Mouse (Mus musculus): ENCODE data around the gene Nme1.
"Not testable (repeated sequence)": the region's sequence is repeated elsewhere in the genome, so short reads cannot be mapped to it uniquely, and the experiment has no call there.

Nme1 gene

DNA sequence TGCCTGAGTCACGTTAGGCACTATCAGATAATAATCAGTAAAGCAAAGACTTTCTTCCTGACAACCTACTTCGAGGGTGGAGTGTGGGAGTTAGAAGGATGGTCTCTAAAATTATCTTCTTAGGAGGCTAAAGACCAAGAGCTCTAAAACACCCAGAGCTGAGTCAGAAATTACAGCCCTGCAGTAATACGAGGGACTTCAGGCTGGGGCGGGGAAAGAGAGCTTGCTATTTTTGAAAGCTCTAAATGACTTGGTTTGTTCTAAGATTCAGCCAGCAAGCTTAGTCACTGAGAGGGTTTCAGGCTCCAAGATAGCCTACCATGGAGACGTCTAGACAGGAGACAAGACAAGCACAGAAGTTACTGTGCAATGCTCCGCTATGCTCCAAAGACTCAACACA is 2.9 kb downstream of the Nme1 start:
- DNase-seq (ENCODE audit: low spot score in 2 of 2): no peak

DNA sequence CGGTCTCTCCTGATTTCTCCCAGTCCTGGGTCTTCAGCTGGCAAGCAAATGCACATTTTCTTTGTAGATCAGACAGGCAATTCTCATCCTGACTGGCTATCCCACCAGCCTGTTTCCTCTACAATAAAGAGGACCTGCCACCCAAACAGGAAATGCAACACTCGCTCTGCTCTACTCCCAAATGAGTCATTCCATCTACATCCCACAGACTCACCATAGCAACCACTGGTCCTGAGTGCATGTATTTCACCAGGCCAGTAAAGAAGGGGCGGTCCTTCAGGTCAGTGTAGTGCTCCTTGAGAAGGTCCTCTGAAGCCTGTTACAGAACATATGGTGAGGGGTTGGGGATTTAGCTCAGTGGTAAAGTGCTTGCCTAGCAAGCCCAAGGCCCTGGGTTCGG is 5.3 kb downstream of the Nme1 start:
- DNase-seq (ENCODE audit: low spot score in 2 of 2): no peak

DNA sequence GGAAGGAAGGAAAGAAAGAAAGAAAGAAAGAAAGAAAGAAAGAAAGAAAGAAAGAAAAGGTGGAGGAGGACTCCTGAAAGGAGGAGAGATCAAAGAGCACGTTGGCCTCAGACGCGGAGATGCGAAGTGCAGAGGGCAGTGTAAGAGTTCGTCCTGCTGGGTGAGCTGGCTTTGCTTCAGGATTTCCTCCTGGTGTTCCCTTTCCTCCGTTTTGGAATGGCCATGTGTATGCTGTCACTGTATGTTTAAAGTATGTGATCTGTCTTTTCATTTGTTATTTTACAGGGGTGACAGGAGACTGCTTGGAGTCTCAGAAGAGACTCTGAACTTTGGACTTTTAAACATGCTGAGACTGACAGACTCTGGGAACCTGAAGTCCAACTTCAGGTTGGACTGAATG is 6.8 kb downstream of the Nme1 start:
- no peak for DNase-seq (ENCODE audit: low spot score in 2 of 2)

DNA sequence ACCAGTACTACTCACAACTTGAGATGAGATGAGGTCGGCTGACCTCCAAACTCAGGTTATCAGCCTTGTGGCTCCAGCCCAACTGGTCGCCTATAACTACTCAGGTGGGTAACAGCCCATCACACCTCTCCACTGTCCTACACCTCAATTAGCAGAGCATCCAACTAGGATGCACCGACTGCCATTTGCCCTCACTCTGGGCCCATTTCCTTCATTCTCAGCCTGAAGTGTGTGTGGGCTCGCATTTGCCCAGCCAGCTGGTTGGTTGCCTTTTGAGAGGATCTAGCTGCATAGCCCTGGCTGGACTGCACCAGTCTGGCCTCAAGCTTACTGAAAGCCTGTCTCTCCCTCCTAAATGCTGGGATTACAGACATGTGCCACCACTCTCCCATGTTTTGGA is 10.6 kb downstream of the Nme1 start:
- no peak for DNase-seq (ENCODE audit: low spot score in 2 of 2)

DNA sequence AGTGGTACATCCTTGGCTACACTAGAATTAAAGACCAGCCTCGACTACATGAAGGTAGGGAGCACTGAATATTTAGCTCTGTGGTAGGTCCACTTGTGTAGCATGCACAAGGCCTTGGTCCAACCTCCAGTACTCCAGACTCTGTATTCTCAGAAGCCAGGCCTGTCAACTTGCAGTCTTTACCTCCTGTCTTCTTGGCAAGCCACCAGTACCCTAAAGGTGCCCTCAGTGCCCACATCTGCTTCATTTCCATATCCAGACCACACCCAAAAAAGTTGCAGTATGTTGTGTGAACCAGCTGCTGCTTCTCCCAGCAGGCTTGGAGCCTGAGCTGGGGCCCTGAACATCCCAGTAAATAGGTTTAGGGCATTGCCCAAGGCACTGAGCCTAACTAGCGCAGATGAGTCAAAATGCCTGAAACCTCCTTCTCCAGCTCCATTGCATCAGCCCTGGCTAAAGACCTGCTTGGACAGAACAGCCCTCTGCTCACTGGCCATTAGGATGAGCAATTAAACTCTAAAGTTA is 11.2 kb downstream of the Nme1 start:
- DNase-seq (ENCODE audit: low spot score in 2 of 2): no peak

DNA sequence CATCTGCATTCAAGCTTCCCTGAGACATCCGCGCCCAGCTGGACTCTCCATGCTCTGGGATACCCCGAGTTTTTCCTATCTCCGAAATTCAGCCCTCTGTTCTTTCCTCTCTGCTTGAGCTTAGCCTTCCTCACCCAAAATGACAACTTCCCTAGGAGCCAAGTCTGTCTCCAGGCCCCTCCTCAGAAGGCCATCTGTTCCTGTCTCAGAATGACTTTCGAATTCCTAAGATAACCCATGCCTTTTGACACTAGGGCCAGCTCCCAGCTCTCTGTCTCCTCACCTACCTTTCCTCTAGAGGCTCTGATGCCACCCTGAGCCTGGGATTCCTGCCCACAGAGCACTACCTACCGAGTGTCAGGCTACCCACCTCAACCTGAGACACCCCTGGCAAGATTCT is 12.2 kb downstream of the Nme1 start, which contains the start of gene Nme2:
Gene Nme2 (minus strand): TSS at position 101 of the 400 bp plus-strand sequence.
- no peak for DNase-seq (ENCODE audit: low spot score in 2 of 2)

DNA sequence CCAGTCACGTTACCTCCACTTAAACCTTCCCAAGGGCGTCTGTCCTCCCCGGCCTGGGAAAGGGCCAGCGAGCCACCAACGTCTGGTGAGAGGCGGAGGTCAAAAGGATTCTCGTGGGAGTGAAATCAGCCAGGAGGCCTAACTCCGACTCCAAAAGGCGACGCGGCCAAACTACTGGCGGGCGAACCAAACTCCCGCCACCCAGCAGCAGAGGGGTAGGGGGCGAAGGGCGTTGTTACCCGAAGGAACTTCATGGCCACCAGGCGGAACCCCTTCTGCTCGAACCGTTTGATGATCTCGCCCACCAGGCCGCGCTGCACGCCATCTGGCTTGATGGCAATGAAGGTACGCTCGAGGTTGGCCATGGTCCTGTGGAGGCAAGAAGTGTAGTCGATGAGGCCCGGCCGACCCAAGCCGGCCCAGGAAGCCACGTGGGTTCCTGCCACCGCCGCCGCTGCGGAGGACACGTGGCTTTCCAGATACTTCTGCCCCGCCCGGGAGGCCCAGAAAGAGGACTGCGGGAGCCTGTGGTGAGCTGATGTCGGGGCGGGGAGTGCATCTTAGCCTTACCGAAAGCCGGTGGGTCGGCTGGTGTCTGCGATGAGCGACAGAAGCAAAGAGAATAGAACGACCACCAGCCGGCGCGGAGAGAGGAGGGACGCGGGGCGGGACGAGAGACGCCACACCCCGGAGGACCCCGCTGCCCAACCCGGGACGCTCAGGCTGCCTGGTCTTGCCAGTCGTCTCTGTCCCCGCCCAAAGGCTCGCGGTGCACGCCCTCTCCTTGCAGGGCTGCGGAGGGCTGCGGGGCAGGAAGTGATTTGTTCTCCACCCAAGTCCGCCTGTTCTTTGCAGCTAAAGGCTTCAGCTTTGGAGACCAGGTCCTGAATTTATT is 12.8 kb downstream of the Nme1 start:
- peak; percentile 85 to 92 for DNase-seq (ENCODE audit: low spot score in 2 of 2)

DNA sequence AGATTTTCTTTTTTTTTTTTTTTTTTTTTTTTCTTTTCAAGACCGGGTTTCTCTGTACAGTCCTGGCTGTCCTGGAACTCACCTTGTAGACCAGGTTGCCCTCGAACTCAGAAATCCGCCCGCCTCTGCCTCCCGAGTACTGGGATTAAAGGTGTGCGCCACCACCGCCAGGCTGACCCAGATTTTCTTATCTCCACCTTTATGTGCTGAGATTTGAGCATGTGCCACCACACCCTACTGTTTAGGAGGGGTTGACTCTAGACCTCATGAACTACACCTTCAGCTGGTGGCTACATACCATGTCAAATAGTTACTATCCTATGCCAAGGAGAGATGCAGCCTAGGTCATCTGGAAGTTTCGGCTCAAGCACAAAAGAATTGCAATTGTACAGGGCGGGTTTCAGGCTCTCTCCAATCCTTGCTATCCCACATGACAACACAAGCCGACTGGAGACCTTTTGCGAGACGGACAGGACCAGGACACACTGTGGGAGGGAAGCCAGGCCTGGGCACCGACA is 13.5 kb downstream of the Nme1 start:
- no peak for DNase-seq (ENCODE audit: low spot score in 2 of 2)

DNA sequence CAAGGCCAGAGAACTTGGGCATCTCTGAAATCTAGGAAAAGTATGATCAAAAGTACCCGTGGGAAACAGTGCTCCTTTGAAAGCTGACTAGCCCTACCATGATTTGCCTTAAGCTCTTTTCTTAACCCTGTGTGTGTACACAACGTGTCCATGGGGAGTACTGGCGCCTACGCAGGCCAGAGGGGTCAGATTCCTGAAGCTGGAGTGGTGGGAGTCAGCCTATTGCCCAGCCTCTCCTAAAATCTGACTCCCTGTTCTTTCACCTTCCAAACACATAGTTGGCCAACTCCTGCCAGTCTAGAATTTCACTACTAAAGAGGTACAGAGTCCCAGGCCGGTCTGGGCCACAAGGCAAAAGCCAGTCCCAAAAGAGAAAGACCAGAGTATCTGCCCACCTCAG is 15.9 kb downstream of the Nme1 start:
- DNase-seq (ENCODE audit: low spot score in 2 of 2): no peak

DNA sequence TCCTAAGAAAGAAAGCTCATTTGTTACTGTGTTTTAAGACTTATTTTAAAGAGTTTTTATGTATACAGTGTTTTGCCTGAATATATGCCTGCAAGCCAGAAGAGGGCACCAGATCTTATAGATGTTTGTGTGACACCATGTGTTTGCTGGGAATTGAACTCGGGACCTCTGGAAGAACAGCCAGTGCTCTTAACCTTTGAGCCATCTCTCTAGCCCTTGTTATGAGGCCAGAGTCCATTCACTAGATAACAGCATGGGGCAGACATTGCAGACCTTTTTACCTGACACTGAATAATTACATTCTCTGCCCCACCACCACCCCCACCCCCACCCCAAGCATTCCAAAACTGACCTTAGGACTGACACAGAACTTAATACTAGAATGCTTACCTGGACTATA is 18.3 kb downstream of the Nme1 start:
- DNase-seq (ENCODE audit: low spot score in 2 of 2): no peak

DNA sequence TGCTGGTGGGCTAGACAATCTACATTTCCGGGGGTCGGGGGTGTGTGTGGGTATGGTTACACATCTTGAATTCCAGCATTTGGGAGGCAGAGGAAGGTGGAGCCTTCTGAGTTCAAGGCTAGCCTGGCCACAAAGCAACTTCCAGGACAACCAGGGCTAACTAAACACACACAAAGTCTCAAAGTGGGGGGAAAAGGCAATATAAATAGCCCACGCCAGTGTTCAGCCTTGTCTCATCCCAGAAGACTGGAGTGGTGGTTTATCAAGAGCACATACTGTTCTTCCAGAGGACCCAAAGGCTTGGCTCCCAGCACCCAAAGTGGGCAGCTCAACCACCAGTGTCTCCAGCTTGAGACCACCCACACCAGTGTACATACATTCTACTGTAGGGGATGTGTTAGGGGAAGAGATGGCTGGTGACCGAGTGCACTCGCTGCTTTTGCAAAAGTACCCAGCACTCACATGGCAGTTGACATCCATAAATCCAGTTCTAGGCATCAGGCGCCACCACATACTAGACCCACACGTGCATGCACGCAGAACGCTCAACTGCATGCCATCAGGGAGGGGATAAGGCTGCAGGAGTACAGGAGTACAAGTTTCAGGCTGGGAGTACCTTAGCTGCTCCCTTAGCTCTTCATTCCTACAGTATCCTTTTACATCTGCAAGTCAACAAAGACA is 19.3 kb downstream of the Nme1 start:
- DNase-seq (ENCODE audit: low spot score in 2 of 2): peak in 1 of 2 experiments; percentile 7

DNA sequence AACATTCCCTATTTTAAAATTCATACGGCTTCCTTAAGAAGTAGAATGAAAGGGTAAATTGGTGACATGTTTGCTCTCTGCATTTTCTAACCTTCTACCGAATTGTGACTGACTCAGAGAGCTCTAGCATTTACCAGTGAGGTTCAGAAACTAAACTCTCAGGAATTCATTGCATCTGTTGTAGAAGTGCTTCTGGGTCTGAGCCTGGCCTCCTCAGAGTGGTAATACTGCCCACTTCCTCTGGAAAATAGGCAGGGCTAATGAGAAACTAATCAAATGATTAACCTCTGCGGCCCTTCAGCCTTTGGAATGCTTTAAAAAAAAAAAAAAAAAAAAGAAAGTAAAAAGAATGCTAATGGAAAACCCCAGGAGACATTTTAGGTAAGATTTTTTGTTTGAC is 23.3 kb downstream of the Nme1 start:
- no peak for DNase-seq (ENCODE audit: low spot score in 2 of 2)

DNA sequence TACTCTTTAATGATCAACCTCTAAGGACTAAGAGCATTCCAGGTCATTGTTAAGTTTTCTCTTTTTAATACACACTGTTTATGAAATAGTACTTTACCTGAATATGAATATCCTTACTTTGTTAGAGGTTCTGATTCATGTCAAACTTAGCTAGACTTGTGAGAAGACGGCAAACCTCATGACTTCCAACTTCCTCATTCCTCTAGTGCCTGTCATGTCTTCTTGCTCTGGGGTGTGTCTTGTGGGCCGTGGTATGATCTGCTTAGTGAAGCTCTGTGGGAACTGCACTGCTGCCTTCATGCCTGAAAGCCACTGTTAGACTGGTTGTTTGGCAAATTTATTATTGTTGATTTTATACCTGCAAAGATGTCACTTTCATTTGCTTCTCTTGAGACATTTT is 27.4 kb downstream of the Nme1 start:
- no peak for DNase-seq (ENCODE audit: low spot score in 2 of 2)

DNA sequence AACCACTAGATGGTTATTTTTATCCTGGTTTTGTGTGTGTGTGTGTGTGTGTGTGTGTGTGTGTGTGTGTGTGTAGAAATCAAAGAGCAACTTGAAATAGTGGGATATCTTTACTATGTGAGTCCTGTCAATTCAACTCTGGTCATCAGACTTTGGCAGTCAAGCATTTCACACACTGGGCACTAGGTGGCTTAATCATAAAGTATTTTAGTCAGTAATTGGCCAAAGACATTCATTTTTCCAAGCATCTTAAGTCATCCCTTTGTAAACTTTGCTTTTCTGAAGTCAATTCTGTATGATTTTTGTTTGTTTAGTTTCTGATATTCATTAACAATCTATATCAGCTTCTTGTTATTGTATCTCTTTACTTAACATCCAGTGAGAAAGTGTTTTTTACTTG is 39.2 kb downstream of the Nme1 start:
- DNase-seq (ENCODE audit: low spot score in 2 of 2): no peak

DNA sequence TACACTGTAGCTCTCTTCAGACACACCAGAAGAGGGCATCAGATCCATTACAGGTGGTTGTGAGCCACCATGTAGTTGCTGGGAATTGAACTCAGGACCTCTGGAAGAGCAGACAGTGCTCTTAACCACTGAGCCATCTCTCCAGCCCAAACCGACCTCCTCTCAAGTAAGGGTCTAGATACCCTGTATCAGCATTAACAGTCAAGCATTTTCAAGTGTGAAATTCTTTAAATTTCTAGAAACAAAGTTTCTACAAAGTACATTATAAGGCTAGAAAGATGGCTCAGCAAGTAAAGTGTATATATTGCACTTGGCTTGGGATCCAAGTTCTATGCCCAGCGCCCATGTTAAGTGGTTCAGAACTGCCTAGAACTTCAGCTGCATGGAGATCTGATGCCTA is 53.3 kb downstream of the Nme1 start:
- not testable (repeated sequence) for DNase-seq (ENCODE audit: low spot score in 2 of 2)

DNA sequence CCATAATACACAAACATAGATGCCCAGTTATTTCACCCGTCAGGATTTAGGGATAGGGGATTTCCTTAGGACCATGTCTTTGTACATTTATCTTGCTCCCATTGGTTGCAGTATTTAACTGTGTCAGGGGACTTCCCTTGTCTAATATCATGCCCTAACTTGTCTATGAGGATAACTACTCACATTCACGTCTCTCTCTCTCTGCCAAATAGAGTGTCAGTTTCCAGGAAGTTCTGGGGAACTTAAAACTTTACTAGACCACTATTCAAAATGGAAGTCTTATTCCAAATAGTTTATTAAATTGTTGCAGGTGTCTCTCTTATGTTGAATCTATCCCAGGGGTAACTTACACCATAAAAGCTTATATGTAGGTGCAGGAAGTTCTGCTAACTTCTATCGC is 56.7 kb downstream of the Nme1 start:
- DNase-seq (ENCODE audit: low spot score in 2 of 2): no peak

DNA sequence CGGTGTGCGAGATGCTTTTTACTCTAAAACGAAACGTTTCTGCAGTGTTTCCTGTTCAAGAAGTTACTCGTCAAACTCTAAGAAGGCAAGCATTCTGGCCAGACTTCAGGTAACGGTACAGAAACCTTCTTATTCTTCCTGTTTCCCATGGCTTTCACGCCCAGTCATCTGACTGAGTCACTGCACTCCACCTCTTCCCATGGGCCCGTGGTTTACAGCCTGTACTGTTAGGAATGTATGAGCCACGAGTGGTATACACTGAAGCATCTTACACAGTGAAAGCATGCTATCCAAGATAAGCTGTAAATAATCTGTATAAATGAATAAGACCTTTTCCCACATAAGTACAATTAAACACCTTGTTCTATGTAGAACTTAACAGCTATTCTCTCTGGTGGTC is 59.5 kb downstream of the Nme1 start:
- no peak for DNase-seq (ENCODE audit: low spot score in 2 of 2)

DNA sequence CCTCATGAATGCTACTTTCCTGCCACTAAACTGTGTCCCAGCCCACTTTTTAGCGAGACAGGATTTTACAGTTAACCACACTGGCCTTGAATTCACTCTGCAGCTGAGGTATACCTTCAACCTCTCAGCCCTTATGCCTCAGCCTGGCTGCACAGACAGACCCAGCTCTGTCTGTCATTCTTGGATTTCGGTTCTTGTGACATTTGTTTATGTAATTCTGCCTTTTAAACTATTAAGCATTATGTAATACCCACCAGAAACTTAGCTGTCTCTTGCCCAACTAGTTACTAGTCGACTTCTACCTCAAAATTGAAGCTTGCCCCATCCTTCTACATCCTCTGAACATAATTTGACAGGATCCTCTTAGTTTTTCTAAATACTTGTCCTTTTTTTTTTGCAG is 60.5 kb downstream of the Nme1 start:
- no peak for DNase-seq (ENCODE audit: low spot score in 2 of 2)

Measured in spleen, postnatal 4 days (tissue).